Mouse (Mus musculus) layer of hippocampus, adult 2 months (tissue): ENCODE measurements around the gene Irx1. TPM values are rescaled to one million over a fixed set of nuclear protein-coding genes. Genes with fewer than 3 reads are reported as not detected.

Experiments
- DNase-seq, 2 experiments: peaks; one replicate each; pipeline ENCODE4 v3.0.0; 2022; ENCODE audit warnings: low spot score in 2 of 2
- H3K27ac ChIP-seq: fragments of 200-600 bp; 2 replicates; pipeline ENCODE4 v1.8.1; 2022
- H3K4me3 ChIP-seq: fragments of 200-600 bp; 2 replicates; pipeline ENCODE4 v1.8.1; 2022; ENCODE audit warnings: mild to moderate bottlenecking
- CTCF ChIP-seq: fragments of 200-600 bp; conservative IDR thresholded peaks from 2 replicates; pipeline ENCODE4 v1.8.1; 2022; ENCODE audit warnings: antibody characterized with exemption, mild to moderate bottlenecking, moderate library complexity
- long read RNA-seq, 2 experiments: library from polyadenylated mRNA; stranded (forward); transcript quantifications; one replicate each; pipeline ENCODE4 v2.0.0; 2021; ENCODE audit warnings: borderline mapping rate in 2 of 2
- total RNA-seq, 2 experiments: library from RNA; stranded (reverse); gene quantifications; 2 replicates each; pipeline ENCODE4 v1.2.3; 2021

Gene Irx1
- under 1 TPM; 0.39 to 0.46 TPM for total RNA-seq
- long read RNA-seq, experiment 1 = 0 reads
- long read RNA-seq, experiment 2 = 0 reads

GRCm38 (mm10) chr13:71963356-71964351 is at the start of gene Irx1:
Gene Irx1, minus strand, starts transcription at chr13:71963723.
- no peak within 1 kb of the TSS for H3K27ac ChIP-seq
- no peak for TF ChIP-seq CTCF
- no peak within 1 kb of the TSS; the same call in 1 of the 2 replicates for H3K4me3 ChIP-seq
- no peak for DNase-seq

GRCm38 (mm10) chr13:71979932-71980655 is 16.6 kb upstream of the Irx1 start:
- Histone ChIP-seq H3K4me3 (no peak overlapping the region), H3K27ac (no peak overlapping the region)
- no peak for DNase-seq
- TF ChIP-seq CTCF = no peak

- Histone ChIP-seq H3K27ac (no peak overlapping the region), H3K4me3 (no peak overlapping the region)
- no peak for TF ChIP-seq CTCF
- DNase-seq = no peak
These were observed 12.2 kb upstream of the Irx1 start for GRCm38 (mm10) chr13:71975753-71976152.

- no peak overlapping the region for H3K4me3 ChIP-seq
These were observed 4.8 kb upstream of the Irx1 start for GRCm38 (mm10) chr13:71968286-71968685.

GRCm38 (mm10) chr13:71967341-71968250 is 4.1 kb upstream of the Irx1 start:
- DNase-seq = no peak
- Histone ChIP-seq H3K4me3 (no peak overlapping the region), H3K27ac (no peak overlapping the region)
- no peak for TF ChIP-seq CTCF

More at GRCm38 (mm10) chr13:71968286-71968685, 4.8 kb upstream of the Irx1 start:
- H3K27ac ChIP-seq = no peak overlapping the region
- DNase-seq = no peak
- no peak for TF ChIP-seq CTCF

GRCm38 (mm10) chr13:71966631-71967030 is 3.1 kb upstream of the Irx1 start:
- DNase-seq = no peak
- H3K4me3 ChIP-seq = no peak overlapping the region
- TF ChIP-seq CTCF = no peak
- no peak overlapping the region for H3K27ac ChIP-seq

GRCm38 (mm10) chr13:71964366-71964765 is 843 bp upstream of the Irx1 start:
- no peak for DNase-seq
- no peak overlapping the region for H3K4me3 ChIP-seq
- peak; percentile 21; the same call in 1 of the 2 replicates for TF ChIP-seq CTCF
- H3K27ac ChIP-seq = no peak overlapping the region

- no peak for DNase-seq
- Histone ChIP-seq H3K27ac (no peak overlapping the region), H3K4me3 (no peak overlapping the region; the same call in 1 of the 2 replicates)
- no peak for TF ChIP-seq CTCF
These were observed 715 bp downstream of the Irx1 start for GRCm38 (mm10) chr13:71962661-71963355.

GRCm38 (mm10) chr13:71961891-71962660 is 1.4 kb downstream of the Irx1 start:
- TF ChIP-seq CTCF = no peak
- Histone ChIP-seq H3K4me3 (no peak overlapping the region), H3K27ac (no peak overlapping the region)
- no peak for DNase-seq

- H3K4me3 ChIP-seq = no peak overlapping the region
- DNase-seq = no peak
- no peak for TF ChIP-seq CTCF
- no peak overlapping the region for H3K27ac ChIP-seq
These were observed 2.4 kb downstream of the Irx1 start for GRCm38 (mm10) chr13:71960846-71961735.
